Mouse (Mus musculus) adrenal gland, adult (tissue): ENCODE measurements around the gene Tmem254b.
"Not testable (repeated sequence)": the region's sequence is repeated elsewhere in the genome, so short reads cannot be mapped to it uniquely, and the experiment has no call there.

Experiments
- DNase-seq, 2 experiments: peaks; one replicate each; pipeline ENCODE4 v3.0.0; 2022 to 2023; ENCODE audit warnings: low spot score in 1 of 2; ENCODE audit not compliant: inconsistent age in 2 of 2

Gene Tmem254b

DNA sequence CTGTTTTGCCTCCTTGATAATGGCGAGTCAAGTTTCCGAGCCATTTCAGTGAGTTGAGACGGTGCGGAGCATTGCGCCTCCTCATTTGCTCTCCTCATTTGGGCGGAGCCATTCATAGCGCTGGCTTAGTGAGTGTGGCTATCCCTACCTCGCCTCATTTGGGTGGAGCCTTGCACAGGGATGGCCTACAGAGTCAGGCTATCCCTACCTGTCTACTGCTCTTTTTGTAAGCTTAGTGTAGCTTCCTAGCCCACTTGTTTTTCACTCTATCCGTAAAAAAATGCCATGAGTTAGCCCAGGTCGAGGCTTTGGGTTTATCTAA, at the start of gene Tmem254b:
TSS of gene Tmem254b (minus strand) at position 116 of the 322 bp plus-strand sequence.
- not testable (repeated sequence) for DNase-seq

DNA sequence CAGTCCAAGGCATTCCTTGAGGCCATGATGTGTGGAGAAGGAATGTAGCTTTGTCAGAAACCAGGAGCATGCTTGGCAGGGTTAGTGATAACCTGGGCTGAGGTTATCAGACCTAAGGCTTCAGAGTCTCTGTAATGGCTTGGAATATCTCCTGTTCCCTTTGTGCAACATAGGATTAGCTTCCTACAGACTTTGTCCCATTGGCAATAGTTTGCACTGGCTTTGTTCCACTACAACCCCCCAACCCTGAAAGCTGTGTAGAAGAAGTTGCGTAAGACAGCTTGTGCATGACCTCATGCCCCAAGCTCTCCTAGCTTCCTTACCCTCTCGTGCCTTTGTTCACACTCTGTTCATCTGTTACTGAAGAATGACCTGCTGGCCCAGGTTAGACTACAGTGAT, 30.3 kb upstream of the Tmem254b start:
- DNase-seq: not testable (repeated sequence)

DNA sequence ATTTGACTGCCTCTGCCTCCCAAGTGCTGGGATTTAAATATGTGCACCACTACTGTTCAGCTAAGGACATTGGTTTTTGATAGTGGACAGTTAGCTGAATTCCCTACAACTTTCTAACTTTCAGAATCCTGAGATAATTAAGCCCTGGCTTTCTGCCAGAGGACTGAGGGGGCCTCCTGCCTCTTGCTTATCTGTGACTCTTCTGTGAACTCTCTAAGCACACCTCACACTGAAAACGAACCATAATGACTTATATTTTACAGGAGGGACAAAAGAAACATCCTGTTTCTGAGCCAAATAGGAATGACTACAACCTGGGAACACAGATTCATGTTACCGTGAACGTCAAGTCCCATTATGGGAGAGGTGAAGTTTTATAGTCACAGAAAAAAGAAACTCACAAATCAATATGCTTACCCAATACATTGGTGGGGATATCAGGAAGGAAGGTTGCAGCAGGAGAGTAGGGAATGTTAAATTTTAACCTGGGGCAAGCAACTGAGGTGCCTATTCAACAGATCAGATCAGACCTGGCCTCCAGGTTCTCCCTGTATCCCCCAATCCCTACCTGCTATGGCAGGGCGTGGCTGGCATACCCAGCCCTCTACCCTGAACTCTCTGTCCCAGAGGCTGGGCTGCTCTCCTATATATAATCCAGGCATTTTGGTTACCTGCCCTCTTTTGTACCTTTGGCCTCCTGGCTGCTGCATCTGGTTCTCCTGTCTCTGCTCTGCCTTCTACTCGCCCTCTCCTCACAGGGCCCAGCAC, 9.6 kb upstream of the Tmem254b start:
- not testable (repeated sequence) for DNase-seq

DNA sequence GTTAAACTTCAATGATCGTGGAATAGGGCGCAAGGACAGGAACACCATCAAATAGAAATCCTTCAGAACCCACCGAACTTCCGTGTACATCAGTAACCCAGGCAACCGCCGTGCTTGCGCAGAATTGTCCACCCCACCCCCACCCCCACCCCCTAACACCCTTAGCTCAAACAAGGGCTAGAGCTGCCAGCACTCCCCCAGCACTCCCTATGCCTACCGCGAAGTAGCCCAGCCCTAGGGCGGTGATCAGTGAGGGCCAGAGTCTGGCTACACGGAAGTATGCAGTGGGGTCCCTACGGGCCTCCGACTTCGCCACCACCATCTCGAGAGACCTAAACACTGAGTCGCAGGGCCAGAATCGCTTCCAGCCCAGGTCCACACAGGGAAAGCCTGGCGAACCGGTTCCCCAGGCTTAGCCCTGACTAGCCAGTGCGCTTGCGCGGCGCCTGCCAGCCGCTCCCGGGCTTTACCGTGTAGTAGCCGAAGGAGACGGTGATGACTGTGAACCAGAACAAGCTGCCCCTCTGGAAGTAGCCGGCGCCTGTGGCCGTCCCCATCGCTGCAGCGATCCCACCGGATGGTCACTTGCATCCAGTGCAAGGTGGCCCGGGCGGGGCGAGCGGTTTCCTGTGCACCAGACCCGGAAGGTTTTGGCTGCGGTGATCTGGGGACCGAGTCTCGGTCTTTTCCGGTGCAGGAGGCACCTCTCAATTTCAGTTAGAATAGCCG, 480 bp downstream of the Tmem254b start:
- not testable (repeated sequence) for DNase-seq

DNA sequence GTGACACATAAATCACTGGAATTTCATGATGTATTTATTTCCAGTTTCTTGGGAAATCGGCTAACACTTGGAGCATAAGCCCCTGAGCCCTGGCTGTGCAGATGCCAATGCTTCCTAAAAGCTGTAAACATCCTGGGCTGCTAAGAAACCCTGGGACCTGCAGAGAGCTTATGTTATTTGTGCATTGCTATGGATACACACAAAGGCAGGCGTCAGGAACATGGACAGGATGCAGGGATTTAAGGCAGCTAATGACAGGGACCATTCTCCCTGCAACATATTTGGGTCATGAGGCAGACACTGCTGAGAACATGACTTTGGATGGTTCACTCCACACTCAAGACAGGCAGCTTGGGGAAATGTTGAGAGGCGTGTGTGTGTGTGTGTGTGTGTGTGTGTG, 9.0 kb downstream of the Tmem254b start:
- not testable (repeated sequence) for DNase-seq

DNA sequence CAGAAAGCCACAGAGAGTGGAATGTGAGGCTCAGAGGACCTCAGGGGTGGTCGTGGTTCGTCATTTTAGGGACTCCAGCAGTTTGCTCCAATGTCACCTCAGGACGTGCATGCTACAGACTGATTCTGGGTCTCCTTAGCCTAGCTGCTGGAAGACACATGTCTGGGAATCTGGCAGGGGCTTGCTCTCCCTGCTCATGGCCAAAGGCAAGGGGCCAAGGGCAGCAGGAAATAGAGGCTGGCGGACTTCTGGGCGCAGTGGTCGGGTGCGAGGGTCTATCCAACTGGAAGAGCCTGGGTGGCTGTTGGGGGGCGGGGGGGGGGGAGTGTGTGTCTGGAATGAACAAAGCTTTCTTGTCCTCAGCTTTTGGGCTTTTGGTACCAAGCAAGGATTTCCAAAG, 18.5 kb downstream of the Tmem254b start:
- not testable (repeated sequence) for DNase-seq

DNA sequence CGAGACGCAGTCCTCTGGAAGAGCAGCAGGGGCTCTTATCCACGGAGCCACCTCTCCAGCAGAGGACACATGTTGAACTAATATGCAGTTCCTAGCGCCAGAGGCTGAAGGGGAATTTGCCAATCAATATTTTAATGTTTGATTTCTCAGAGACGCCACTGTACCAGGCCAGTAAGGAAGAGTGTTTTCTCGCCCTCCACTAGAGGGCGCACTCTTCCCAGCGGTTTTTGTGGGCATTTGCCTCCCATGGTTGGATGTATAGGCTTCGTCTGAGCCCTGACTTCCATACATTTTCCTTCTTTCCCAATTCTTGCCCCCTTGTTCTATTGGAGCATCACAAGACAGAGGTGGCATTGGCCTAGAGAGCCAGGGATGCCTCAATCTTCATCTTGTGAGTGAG, 20.2 kb downstream of the Tmem254b start:
- DNase-seq: not testable (repeated sequence)

DNA sequence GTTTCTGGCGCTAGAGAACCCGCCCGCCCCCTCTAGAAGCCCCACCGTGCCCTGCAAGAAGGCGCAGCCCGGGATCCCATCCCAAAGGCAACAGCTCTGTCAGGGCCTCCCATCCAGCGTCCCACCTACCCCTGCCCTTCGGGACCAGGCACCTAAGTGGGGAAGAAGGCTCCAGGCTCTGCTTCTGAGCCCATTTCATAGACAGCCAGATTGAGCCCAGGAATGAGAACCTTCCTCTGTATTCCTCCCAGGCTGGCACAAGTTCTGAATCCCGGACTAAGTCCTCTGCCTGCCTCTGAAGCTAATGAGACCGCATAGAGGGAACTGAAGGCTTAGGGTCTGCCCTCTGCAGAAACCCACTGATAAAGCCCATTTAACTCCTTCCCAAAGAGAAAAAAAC, 24.5 kb downstream of the Tmem254b start, which contains the start of gene Plac9b:
TSS of gene Plac9b (minus strand) at position 101 of the 400 bp plus-strand sequence.
- not testable (repeated sequence) for DNase-seq

DNA sequence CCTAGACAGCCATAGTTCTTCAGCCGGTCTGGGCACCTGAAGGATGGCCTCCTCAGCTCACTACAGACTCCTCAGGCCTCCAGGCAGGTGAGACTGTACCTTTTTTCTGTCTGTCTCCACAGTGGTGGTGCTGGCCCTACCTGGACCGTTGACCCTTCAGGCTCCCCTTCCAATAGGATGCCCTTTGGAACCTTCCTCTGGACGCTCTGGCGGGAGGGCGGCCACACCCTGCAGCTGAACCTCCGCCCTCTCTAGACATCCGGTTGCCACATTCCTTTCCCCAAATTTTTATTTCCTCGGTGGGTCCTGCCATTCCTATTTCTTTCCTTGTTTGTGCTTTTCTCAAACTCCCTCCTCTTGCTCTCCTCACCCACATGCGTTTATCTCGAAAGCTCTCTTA, 25.2 kb downstream of the Tmem254b start:
- DNase-seq: not testable (repeated sequence)

DNA sequence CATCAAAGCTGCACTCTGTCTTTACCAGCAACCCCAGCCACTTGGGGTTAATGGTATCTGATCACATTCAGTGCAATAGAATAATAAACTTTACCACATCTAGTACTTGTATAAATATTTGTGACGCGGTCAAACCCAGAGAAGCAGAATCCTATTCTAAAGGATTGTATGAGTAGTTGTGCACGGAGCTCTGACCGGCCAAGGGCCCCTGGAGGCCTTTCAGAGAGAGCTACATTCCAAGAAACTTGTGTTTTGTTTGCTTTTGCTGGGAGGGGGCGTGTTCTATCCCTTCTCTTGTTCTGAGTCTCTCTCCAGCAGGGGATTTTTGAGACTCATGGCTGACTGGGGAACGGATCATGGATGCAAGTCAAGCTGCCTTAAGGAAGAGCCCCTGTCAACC, 31.8 kb downstream of the Tmem254b start:
- DNase-seq: not testable (repeated sequence)

DNA sequence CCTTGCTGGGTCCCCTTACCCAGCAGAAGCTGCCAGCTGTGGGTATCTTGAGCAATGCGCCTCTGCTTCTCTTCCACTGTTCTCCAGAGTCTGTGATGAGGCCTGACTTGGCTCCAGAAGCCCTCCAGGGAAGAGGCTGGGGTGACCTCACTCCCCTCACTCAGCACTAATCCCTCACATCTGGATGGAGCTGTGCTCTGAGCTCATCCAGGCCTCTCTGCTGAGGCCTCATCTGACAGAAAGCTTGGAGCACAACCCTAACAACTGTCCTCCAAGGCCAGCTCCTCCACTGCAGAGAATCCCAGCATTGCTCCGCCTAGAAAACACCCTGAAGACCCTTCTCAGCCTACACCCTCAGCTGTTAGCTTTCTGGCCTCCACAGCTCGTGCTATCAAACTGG, 32.9 kb downstream of the Tmem254b start:
- not testable (repeated sequence) for DNase-seq

DNA sequence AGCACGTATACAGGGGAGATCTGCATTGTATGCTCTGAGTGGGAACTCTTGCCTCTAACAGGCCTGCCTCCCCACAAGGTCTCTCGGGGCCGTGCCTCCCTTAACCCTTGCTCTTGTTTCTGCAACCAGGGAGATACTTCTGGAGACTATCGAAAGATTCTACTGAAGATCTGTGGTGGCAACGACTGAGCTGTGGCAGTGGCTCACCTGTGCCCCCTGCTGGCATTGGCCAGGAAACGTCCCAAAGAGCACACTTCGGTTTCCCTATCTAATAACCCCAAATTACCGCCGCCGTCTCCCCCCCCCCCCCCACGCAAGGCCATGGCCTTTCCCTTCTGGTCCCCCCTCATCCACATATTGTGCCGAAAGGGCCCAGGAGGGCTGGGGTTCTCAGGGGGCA, 41.6 kb downstream of the Tmem254b start:
- not testable (repeated sequence) for DNase-seq

DNA sequence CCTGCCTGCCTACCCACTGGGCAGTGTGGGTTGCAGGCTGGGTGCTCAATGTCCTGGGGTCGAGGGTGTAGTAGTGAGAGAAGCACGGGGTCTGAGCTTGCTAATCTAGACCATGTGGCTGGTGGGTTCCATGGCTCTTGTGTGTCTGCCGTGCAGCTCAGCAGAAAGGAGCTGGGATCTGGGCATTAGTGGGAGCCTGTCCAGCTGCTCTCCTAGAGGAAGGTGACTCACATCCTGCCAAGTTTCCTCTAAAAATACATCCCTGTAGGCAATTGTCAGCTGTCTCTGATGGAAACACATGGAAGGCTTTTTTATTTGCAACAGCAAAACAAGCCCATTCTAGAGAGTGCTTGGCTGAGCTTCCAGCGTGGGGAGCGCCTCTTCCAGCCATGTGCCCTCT, 44.4 kb downstream of the Tmem254b start:
- DNase-seq: not testable (repeated sequence)

DNA sequence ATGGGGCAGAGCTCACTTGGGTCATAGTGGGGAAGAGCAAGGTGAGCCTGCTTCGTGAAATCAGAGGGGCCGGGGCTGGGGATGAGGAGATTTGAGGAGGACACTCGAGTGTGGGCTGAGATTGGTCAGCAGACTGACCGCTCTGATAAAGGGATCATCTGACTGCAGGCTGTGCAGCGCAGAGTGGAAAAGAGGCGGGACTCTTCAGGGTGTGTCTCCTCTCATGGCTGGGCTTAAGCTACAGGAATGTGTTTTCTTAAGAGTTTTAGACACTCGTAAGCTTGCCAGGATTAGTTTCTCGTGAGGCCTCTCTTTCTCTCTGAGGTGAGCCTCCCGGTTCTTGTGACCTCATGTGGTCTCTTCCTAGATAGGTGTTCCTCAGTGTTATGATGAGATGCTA, 45.7 kb downstream of the Tmem254b start:
- DNase-seq: not testable (repeated sequence)

DNA sequence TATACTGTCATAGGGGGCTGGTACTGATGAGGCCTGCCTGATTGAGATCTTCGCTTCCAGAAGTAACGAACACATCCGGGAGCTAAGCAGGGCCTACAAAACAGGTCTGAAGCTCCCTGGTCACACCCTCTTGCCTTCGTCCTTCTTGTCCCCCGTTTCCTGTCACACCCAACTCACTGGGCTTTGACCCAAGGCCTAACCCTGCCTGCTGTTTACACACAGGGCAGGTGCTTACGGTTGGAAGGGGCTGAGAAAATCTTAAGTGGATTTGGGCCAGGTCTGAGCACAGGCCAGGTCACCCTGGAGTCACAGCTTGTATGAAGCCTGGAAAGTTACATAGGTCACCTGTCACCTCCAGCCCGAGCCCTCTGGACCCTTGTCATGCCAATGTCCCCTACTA, 50.8 kb downstream of the Tmem254b start:
- DNase-seq: not testable (repeated sequence)
